Mouse (Mus musculus) kidney, embryonic 16.5 days (tissue): ENCODE measurements around the gene Usp10. TPM values are rescaled to one million over a fixed set of nuclear protein-coding genes. Genes with fewer than 3 reads are reported as not detected.
A peak's percentile ranks its signal among the peaks of the same experiment; 100 is the strongest.

Experiments
- ATAC-seq: fragments of 200-750 bp; cut with Nextera tagmentation; 2 replicates; pipeline ENCODE4 v1.8.0; 2017; ENCODE audit warnings: moderate TSS enrichment; ENCODE audit not compliant: low FRiP score, low TSS enrichment
- H3K27ac ChIP-seq: fragments of 300-500 bp; sonication (generic); 2 replicates; pipeline ENCODE4 v1.5.1; 2014; ENCODE audit warnings: low read length
- H3K27me3 ChIP-seq: fragments of 300-500 bp; sonication (generic); 2 replicates; pipeline ENCODE4 v1.6.1; 2014; ENCODE audit warnings: low read length, control low read depth, mixed read lengths; ENCODE audit not compliant: insufficient read depth
- H3K36me3 ChIP-seq: fragments of 300-500 bp; sonication (generic); 2 replicates; pipeline ENCODE4 v1.6.1; 2014; ENCODE audit warnings: low read length, control low read depth, mixed read lengths; ENCODE audit not compliant: insufficient read depth
- H3K4me1 ChIP-seq: fragments of 300-500 bp; sonication (generic); 2 replicates; pipeline ENCODE4 v1.6.1; 2014; ENCODE audit warnings: low read length, control low read depth, mixed read lengths; ENCODE audit not compliant: insufficient read depth
- H3K4me2 ChIP-seq: fragments of 300-500 bp; sonication (generic); replicated peaks from 2 replicates; pipeline ENCODE4 v1.6.1; 2014; ENCODE audit warnings: low read depth, low read length
- H3K4me3 ChIP-seq: fragments of 300-500 bp; sonication (generic); 2 replicates; pipeline ENCODE4 v1.5.1; 2014; ENCODE audit warnings: mild to moderate bottlenecking, low read length
- H3K9ac ChIP-seq: fragments of 300-500 bp; sonication (generic); replicated peaks from 2 replicates; pipeline ENCODE4 v1.6.1; 2014; ENCODE audit warnings: low read length
- H3K9me3 ChIP-seq: fragments of 300-500 bp; sonication (generic); 2 replicates; pipeline ENCODE4 v1.6.1; 2016; ENCODE audit warnings: low read length, control low read depth
- WGBS: fragments of 180-500 bp; shearing (Covaris S2); extraction: QIAGEN DNeasy Blood & Tissue Kit; methylation state at CpG from one replicate; pipeline ENCODE4 v1.1.7; 2014; 5-methylcytosine and 5-hydroxymethylcytosine counted together
- polyA plus RNA-seq: library from polyadenylated mRNA; unstranded; fragments of >200 nt; fragmentation: Nextera tagmentation; extraction: Ambion mirVana; gene quantifications from 2 replicates; pipeline ENCODE4 v1.2.1, GENCODE M21; 2015

Usp10 gene
- polyA plus RNA-seq, 1 experiment from 2014 or later: 194 TPM

- H3K36me3 ChIP-seq: peaks cover 66% of the 10 kb centered on the region
- H3K4me2 ChIP-seq: no peak overlapping the region
- no peaks in the 10 kb centered on the region for H3K9me3 ChIP-seq
- no peak for ATAC-seq
- whole genome bisulfite sequencing: 80% methylated on average over 19 of the region's 19 CpGs
- peaks cover 6% of the 10 kb centered on the region for H3K4me1 ChIP-seq
- no peaks in the 10 kb centered on the region for H3K27me3 ChIP-seq
- no peak overlapping the region for H3K27ac ChIP-seq
- H3K9ac ChIP-seq: no peak overlapping the region
- no peak overlapping the region for H3K4me3 ChIP-seq
These were observed 37.5 kb downstream of the Usp10 start for GRCm38 (mm10) chr8:119947653-119948052.

GRCm38 (mm10) chr8:119948340-119948739, 38.2 kb downstream of the Usp10 start:
- no peaks in the 10 kb centered on the region; the same call in 1 of the 2 replicates for H3K4me1 ChIP-seq
- no peaks in the 10 kb centered on the region for H3K27me3 ChIP-seq
- no peak overlapping the region for H3K9ac ChIP-seq
- ATAC-seq: no peak
- H3K36me3 ChIP-seq: peaks cover 69% of the 10 kb centered on the region
- no peak overlapping the region for H3K27ac ChIP-seq
- no peak overlapping the region for H3K4me2 ChIP-seq
- no peak overlapping the region for H3K4me3 ChIP-seq
- WGBS: 85% methylated on average over 15 of the region's 15 CpGs
- no peaks in the 10 kb centered on the region for H3K9me3 ChIP-seq

- no peak overlapping the region for H3K27ac ChIP-seq
- H3K9me3 ChIP-seq: no peaks in the 10 kb centered on the region
- H3K36me3 ChIP-seq: peaks cover 86% of the 10 kb centered on the region
- H3K4me2 ChIP-seq: no peak overlapping the region
- no peak overlapping the region for H3K9ac ChIP-seq
- no peaks in the 10 kb centered on the region for H3K4me1 ChIP-seq
- ATAC-seq: 0 out of 2 replicates have a peak, but pooled peaks have one; percentile 16
- H3K4me3 ChIP-seq: no peak overlapping the region
- H3K27me3 ChIP-seq: no peaks in the 10 kb centered on the region
- 36% methylated on average over 7 of the region's 7 CpGs for WGBS
These were observed 42.1 kb downstream of the Usp10 start for GRCm38 (mm10) chr8:119952282-119952681.

GRCm38 (mm10) chr8:119952747-119953146, 42.6 kb downstream of the Usp10 start:
- Histone ChIP-seq H3K4me2 (no peak overlapping the region), H3K27ac (no peak overlapping the region), H3K9ac (no peak overlapping the region), H3K4me3 (no peak overlapping the region), H3K4me1 (no peaks in the 10 kb centered on the region), H3K36me3 (peaks cover 87% of the 10 kb centered on the region), H3K27me3 (no peaks in the 10 kb centered on the region), H3K9me3 (no peaks in the 10 kb centered on the region)
- WGBS: 54% methylated on average over 5 of the region's 5 CpGs
- no peak for ATAC-seq

DNA sequence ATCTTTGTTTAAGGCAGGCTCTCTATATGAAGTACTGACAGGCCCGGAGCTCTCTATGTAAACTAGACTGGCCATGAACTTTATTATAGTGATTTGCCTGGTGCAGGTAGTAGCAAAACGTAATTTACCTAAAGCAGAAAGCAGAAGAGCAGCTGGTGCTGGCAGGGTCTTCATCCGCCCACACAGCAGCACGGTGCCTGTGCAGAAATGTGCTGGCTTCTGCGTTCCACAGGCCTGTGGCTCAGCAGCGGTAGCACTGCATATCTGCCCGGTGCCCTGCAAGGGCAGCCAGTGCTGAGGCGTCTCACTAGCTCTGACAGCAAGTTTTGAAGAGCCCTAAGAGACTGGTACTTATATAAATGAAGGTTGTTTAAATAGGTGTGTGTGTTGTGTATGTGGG, 45.2 kb downstream of the Usp10 start:
- H3K27me3 ChIP-seq: no peaks in the 10 kb centered on the region

GRCm38 (mm10) chr8:119958076-119958475, 47.9 kb downstream of the Usp10 start:
- WGBS: 93% methylated on average over 10 of the region's 10 CpGs
- no peak overlapping the region for H3K27ac ChIP-seq
- no peak for ATAC-seq
- H3K27me3 ChIP-seq: no peaks in the 10 kb centered on the region
- no peak overlapping the region for H3K9ac ChIP-seq
- no peak overlapping the region for H3K4me2 ChIP-seq
- no peaks in the 10 kb centered on the region for H3K9me3 ChIP-seq
- H3K36me3 ChIP-seq: peaks cover 49% of the 10 kb centered on the region
- no peak overlapping the region for H3K4me3 ChIP-seq
- H3K4me1 ChIP-seq: no peaks in the 10 kb centered on the region

More for the DNA sequence above, 45.2 kb downstream of the Usp10 start:
- Histone ChIP-seq H3K36me3 (peaks cover 74% of the 10 kb centered on the region), H3K4me1 (no peaks in the 10 kb centered on the region), H3K27ac (no peak overlapping the region), H3K9ac (no peak overlapping the region), H3K4me2 (no peak overlapping the region), H3K4me3 (no peak overlapping the region), H3K9me3 (no peaks in the 10 kb centered on the region)
- ATAC-seq: no peak
- WGBS: 91% methylated on average over 8 of the region's 8 CpGs

DNA sequence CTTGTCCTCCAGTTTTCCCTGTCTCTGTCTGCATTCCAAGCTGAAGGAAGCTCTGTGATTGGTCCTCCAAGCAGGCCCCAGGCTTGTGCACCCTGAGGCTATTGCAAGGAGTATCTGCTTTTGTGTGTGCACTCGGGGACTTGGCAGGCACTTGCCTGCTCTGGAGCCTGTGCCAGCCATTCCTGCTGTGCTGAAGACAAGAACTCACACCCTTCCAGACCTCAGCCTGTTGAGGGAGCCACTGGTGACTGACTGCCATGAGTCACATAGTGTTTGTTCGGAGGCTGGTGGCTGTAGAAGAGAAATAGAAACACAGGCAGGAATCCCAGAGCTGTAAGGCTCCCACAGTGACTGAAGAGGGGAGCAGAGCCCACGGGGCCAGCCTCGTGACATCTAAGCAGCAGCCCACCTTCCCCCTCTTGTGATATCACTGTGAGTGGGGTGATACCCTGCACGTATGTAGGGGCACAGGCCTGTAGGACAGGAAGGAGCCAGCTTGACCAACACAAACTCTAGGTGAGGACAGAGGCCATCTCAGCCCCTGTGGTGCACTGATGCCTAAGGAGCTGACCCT, 50.5 kb downstream of the Usp10 start:
- Histone ChIP-seq H3K27ac (no peak overlapping the region), H3K27me3 (no peaks in the 10 kb centered on the region), H3K4me3 (no peak overlapping the region), H3K9ac (no peak overlapping the region; the same call in 1 of the 2 replicates), H3K9me3 (no peaks in the 10 kb centered on the region), H3K36me3 (peaks cover 23% of the 10 kb centered on the region), H3K4me1 (no peaks in the 10 kb centered on the region), H3K4me2 (no peak overlapping the region)
- WGBS: 70% methylated on average over 5 of the region's 5 CpGs
- ATAC-seq: no peak

DNA sequence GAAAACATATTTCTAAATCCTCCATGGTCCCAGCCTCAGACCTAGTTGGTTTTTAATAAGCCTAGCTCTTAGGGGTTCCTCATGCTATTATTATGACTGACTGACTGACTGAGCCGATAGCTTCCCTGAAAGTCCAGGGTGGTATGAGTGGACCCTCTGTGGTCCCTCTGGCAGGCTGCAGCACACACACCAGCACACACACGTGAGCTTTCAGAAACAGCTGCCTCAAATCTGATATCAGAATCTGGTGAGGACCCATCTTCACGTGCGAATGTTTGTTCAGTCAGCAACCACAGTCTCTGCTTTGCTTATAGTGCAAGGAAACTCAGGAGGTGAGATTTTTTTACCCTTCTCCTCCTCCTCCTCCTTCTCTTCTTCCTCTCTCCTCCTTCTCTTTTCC, 54.7 kb downstream of the Usp10 start:
- WGBS: 68% methylated on average over 4 of the region's 4 CpGs
- H3K36me3 ChIP-seq: no peaks in the 10 kb centered on the region
- H3K27me3 ChIP-seq: no peaks in the 10 kb centered on the region
- 0 out of 2 replicates have a peak, but pooled peaks cover 4% of the 10 kb centered on the region for H3K9me3 ChIP-seq
- H3K4me2 ChIP-seq: no peak overlapping the region
- H3K4me3 ChIP-seq: no peak overlapping the region
- ATAC-seq: no peak
- H3K27ac ChIP-seq: no peak overlapping the region
- no peak overlapping the region for H3K9ac ChIP-seq
- no peaks in the 10 kb centered on the region for H3K4me1 ChIP-seq

DNA sequence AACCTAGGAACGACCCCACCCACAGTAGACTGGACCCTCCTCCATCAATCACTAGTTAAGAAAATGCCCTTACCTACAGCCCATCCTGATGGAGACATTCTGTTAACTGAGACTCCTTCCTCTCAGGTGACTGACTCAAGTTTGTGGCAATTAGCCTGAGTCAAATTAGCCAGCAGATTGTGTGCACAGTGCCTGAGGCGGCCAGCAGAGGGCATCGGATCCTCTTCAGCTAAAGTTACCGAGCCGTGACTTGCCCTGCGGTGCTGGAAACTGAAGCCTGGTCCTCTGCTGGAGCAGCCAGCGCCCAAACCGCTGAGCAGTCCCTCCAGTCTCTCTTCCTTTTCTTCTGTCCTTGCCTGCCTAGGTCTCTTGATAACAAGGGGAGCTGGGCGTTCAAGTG, 57.3 kb downstream of the Usp10 start:
- H3K27ac ChIP-seq: no peak overlapping the region
- 85% methylated on average over 9 of the region's 9 CpGs for WGBS
- ATAC-seq: no peak
- no peaks in the 10 kb centered on the region for H3K27me3 ChIP-seq
- no peak overlapping the region for H3K4me2 ChIP-seq
- 0 out of 2 replicates have a peak, but pooled peaks cover 4% of the 10 kb centered on the region for H3K9me3 ChIP-seq
- H3K4me1 ChIP-seq: peaks cover 2% of the 10 kb centered on the region; the same call in 1 of the 2 replicates
- H3K9ac ChIP-seq: no peak overlapping the region
- no peaks in the 10 kb centered on the region for H3K36me3 ChIP-seq
- no peak overlapping the region for H3K4me3 ChIP-seq

GRCm38 (mm10) chr8:119970169-119970568, 60.0 kb downstream of the Usp10 start:
- Histone ChIP-seq H3K27ac (no peak overlapping the region), H3K4me3 (no peak overlapping the region), H3K9ac (no peak overlapping the region), H3K9me3 (0 out of 2 replicates have a peak, but pooled peaks cover 4% of the 10 kb centered on the region), H3K4me2 (no peak overlapping the region), H3K4me1 (peaks cover 5% of the 10 kb centered on the region; the same call in 1 of the 2 replicates), H3K27me3 (no peaks in the 10 kb centered on the region), H3K36me3 (no peaks in the 10 kb centered on the region)
- 73% methylated on average over 9 of the region's 9 CpGs for WGBS
- ATAC-seq: no peak
